Mouse (Mus musculus): ENCODE measurements around the gene Leprot. TPM values are rescaled to one million over a fixed set of nuclear protein-coding genes. Genes with fewer than 3 reads are reported as not detected.

Leprot gene
- polyA plus RNA-seq, 1 experiment from 2014 or later: 80.5 TPM

GRCm38 (mm10) chr4:101669811-101670210, 22.3 kb downstream of the Leprot start:
- no peaks in the 10 kb centered on the region for H3K27me3 ChIP-seq
- H3K9ac ChIP-seq: no peak overlapping the region
- 86% methylated on average over 5 of the region's 5 CpGs for WGBS
- H3K9me3 ChIP-seq (replicated peaks): 0 out of 2 replicates have a peak, but pooled peaks cover 4% of the 10 kb centered on the region
- no peaks in the 10 kb centered on the region for H3K36me3 ChIP-seq
- no peak overlapping the region for H3K4me2 ChIP-seq (replicated peaks)
- no peak overlapping the region for H3K27ac ChIP-seq
- H3K4me3 ChIP-seq: no peak overlapping the region
- no peak for ATAC-seq (ENCODE audit: low FRiP score)
- no peaks in the 10 kb centered on the region for H3K4me1 ChIP-seq

- H3K4me2 ChIP-seq (replicated peaks): no peak overlapping the region
- no peak overlapping the region for H3K9ac ChIP-seq
- no peaks in the 10 kb centered on the region for H3K9me3 ChIP-seq (replicated peaks)
- H3K4me3 ChIP-seq: no peak overlapping the region
- H3K27ac ChIP-seq: no peak overlapping the region
- H3K36me3 ChIP-seq: no peaks in the 10 kb centered on the region
- H3K4me1 ChIP-seq: no peaks in the 10 kb centered on the region
- no peak for ATAC-seq (ENCODE audit: low FRiP score)
- WGBS: 80% methylated on average over 5 of the region's 5 CpGs
- no peaks in the 10 kb centered on the region for H3K27me3 ChIP-seq
Observed at GRCm38 (mm10) chr4:101674790-101675189, 27.3 kb downstream of the Leprot start.

DNA sequence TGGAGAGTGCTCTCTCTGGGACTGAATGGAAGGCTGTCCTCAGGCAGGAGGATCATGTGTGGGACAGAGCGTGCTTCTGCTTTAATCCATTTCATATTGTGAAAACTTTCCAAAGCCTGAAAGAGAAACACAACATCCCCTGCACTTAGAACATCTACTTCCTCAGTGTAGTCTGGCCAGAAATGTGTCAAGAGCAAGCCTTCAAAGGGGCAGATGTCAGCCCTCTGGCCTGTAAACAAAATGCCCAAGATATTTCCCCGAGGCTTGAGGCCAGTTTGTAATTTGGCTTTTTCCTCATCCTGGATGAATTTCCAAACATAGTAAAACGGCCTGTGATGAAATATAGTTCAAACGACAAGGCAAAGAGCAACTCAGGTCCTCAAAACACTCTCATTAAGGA, 28.2 kb downstream of the Leprot start:
- H3K4me2 ChIP-seq (replicated peaks): no peak overlapping the region
- H3K9me3 ChIP-seq (replicated peaks): no peaks in the 10 kb centered on the region
- WGBS: 78% methylated on average over 4 of the region's 4 CpGs
- no peaks in the 10 kb centered on the region for H3K4me1 ChIP-seq
- no peak overlapping the region for H3K4me3 ChIP-seq
- H3K27ac ChIP-seq: no peak overlapping the region
- H3K36me3 ChIP-seq: no peaks in the 10 kb centered on the region
- H3K27me3 ChIP-seq: no peaks in the 10 kb centered on the region
- no peak for ATAC-seq (ENCODE audit: low FRiP score)
- no peak overlapping the region for H3K9ac ChIP-seq

DNA sequence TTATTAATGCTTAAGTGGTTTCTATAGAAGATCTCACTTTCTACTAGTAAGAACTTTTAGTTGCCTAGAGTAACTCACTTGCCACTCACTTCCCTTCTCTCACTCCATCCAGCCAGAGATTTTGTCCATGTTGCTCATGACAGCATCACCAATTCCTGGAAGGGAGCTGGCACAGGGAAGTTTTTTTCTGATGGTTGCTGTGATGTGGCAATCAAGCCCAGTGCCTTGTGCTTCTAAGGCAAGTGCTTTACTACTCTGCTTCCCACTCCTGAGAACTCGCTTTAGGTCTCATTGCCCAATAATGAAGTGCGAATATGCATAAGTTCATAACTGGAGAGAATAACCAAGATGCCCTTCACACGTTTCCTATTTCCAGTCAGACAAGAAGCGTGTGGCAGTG, 35.1 kb downstream of the Leprot start:
- Histone ChIP-seq H3K4me1 (no peaks in the 10 kb centered on the region), H3K27ac (no peak overlapping the region), H3K4me2 (replicated peaks) (no peak overlapping the region), H3K9me3 (replicated peaks) (no peaks in the 10 kb centered on the region), H3K36me3 (no peaks in the 10 kb centered on the region), H3K27me3 (no peaks in the 10 kb centered on the region), H3K9ac (no peak overlapping the region), H3K4me3 (no peak overlapping the region)
- ATAC-seq (ENCODE audit: low FRiP score): no peak
- WGBS: 92% methylated on average over 4 of the region's 4 CpGs

- Histone ChIP-seq H3K36me3 (no peaks in the 10 kb centered on the region), H3K4me1 (no peaks in the 10 kb centered on the region), H3K9me3 (replicated peaks) (no peaks in the 10 kb centered on the region), H3K4me2 (replicated peaks) (no peak overlapping the region), H3K27ac (no peak overlapping the region), H3K27me3 (no peaks in the 10 kb centered on the region), H3K4me3 (no peak overlapping the region), H3K9ac (no peak overlapping the region)
- WGBS: 87% methylated on average over 3 of the region's 3 CpGs
- no peak for ATAC-seq (ENCODE audit: low FRiP score)
Observed at GRCm38 (mm10) chr4:101683086-101683485, 35.6 kb downstream of the Leprot start.

DNA sequence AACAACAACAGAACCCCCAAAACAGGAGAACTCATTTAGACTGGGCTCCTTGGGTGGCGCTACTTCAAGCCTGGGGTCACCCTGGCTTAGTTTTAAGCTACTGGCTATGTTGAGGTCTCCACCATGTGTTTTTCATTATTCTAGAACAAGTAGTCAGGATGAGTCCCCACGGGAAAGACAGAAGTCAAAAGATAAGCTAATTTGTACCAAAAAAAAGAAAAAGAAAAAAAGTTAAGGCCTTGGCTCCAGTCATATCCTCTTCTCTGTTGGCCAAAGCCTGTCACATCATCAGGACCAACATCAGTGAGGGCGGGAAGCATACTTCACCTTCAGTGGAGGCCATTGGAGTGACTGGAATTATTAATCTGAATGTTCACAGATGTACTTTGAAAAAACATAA, 37.3 kb downstream of the Leprot start:
- H3K4me2 ChIP-seq (replicated peaks): no peak overlapping the region
- no peak overlapping the region for H3K27ac ChIP-seq
- H3K27me3 ChIP-seq: no peaks in the 10 kb centered on the region
- WGBS: 78% methylated on average over 3 of the region's 3 CpGs
- H3K36me3 ChIP-seq: no peaks in the 10 kb centered on the region
- no peak overlapping the region for H3K9ac ChIP-seq
- H3K4me3 ChIP-seq: no peak overlapping the region
- no peak for ATAC-seq (ENCODE audit: low FRiP score)
- no peaks in the 10 kb centered on the region for H3K9me3 ChIP-seq (replicated peaks)
- H3K4me1 ChIP-seq: no peaks in the 10 kb centered on the region

GRCm38 (mm10) chr4:101686227-101686810, 38.8 kb downstream of the Leprot start:
- no peaks in the 10 kb centered on the region for H3K4me1 ChIP-seq
- no peaks in the 10 kb centered on the region for H3K36me3 ChIP-seq
- no peak overlapping the region for H3K4me3 ChIP-seq
- H3K27ac ChIP-seq: no peak overlapping the region
- H3K4me2 ChIP-seq (replicated peaks): no peak overlapping the region
- no peaks in the 10 kb centered on the region for H3K27me3 ChIP-seq
- H3K9me3 ChIP-seq (replicated peaks): no peaks in the 10 kb centered on the region
- WGBS: 83% methylated on average over 13 of the region's 13 CpGs
- no peak overlapping the region for H3K9ac ChIP-seq
- ATAC-seq (ENCODE audit: low FRiP score): no peak

DNA sequence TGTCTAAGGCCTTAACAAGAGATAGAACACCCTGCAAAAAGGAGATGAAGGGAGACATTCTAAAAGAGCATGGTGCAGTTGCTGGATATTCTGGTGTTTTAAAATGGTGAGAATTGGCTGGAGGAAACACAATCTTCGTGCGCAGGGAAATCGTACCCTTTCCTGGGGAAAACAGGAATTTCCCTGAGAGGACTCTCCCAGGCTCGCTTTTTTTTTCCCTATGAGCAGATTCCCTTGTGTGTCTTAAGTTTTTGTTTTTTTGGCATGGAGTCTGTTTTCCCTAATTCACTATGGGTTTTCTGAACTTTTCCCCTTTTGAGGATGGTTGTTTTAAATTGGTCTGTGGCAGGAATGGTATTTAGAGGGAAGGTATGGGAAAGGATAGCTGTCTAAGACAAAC, 41.7 kb downstream of the Leprot start:
- no peak for ATAC-seq (ENCODE audit: low FRiP score)
- no peak overlapping the region for H3K9ac ChIP-seq
- no peaks in the 10 kb centered on the region for H3K9me3 ChIP-seq (replicated peaks)
- 89% methylated on average over 4 of the region's 4 CpGs for WGBS
- no peak overlapping the region for H3K27ac ChIP-seq
- no peaks in the 10 kb centered on the region for H3K4me1 ChIP-seq
- H3K4me3 ChIP-seq: no peak overlapping the region
- no peaks in the 10 kb centered on the region for H3K27me3 ChIP-seq
- no peaks in the 10 kb centered on the region for H3K36me3 ChIP-seq
- H3K4me2 ChIP-seq (replicated peaks): no peak overlapping the region

GRCm38 (mm10) chr4:101689645-101690044, 42.1 kb downstream of the Leprot start:
- H3K4me1 ChIP-seq: no peaks in the 10 kb centered on the region
- H3K4me2 ChIP-seq (replicated peaks): no peak overlapping the region
- no peaks in the 10 kb centered on the region for H3K36me3 ChIP-seq
- H3K27ac ChIP-seq: no peak overlapping the region
- no peak overlapping the region for H3K9ac ChIP-seq
- no peak overlapping the region for H3K4me3 ChIP-seq
- no peaks in the 10 kb centered on the region for H3K9me3 ChIP-seq (replicated peaks)
- no peaks in the 10 kb centered on the region for H3K27me3 ChIP-seq
- no peak for ATAC-seq (ENCODE audit: low FRiP score)
- WGBS: 83% methylated on average over 5 of the region's 5 CpGs

GRCm38 (mm10) chr4:101692892-101693291, 45.4 kb downstream of the Leprot start:
- ATAC-seq (ENCODE audit: low FRiP score): no peak
- no peaks in the 10 kb centered on the region for H3K27me3 ChIP-seq
- H3K36me3 ChIP-seq: no peaks in the 10 kb centered on the region
- no peak overlapping the region for H3K9ac ChIP-seq
- H3K4me2 ChIP-seq (replicated peaks): no peak overlapping the region
- no peaks in the 10 kb centered on the region for H3K4me1 ChIP-seq
- H3K9me3 ChIP-seq (replicated peaks): no peaks in the 10 kb centered on the region
- WGBS: 78% methylated on average over 4 of the region's 4 CpGs
- H3K4me3 ChIP-seq: no peak overlapping the region
- no peak overlapping the region for H3K27ac ChIP-seq

DNA sequence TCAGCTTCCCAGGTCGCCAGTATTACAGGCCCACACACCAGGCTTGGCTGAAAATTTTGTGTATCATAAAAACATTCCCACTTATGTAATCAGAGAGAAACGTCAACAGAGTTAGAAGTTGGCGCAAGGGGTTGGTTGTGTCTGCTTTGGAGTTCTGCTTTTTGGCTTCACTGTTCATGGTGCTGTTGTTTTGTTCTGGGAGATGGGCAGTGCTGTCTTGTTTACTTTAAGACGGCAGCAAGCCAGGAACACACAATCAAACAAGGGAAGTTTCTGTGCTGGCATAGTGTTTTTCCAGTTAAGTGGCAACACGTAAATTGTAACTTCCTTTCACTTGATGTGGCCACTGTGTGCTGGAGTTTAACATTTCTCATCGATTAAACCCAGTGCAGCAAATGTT, 47.0 kb downstream of the Leprot start:
- H3K9me3 ChIP-seq (replicated peaks): no peaks in the 10 kb centered on the region
- H3K4me1 ChIP-seq: no peaks in the 10 kb centered on the region
- H3K27ac ChIP-seq: no peak overlapping the region
- WGBS: 79% methylated on average over 6 of the region's 6 CpGs
- H3K9ac ChIP-seq: no peak overlapping the region
- H3K27me3 ChIP-seq: no peaks in the 10 kb centered on the region
- no peak for ATAC-seq (ENCODE audit: low FRiP score)
- H3K4me2 ChIP-seq (replicated peaks): no peak overlapping the region
- H3K36me3 ChIP-seq: no peaks in the 10 kb centered on the region
- H3K4me3 ChIP-seq: no peak overlapping the region

- Histone ChIP-seq H3K4me3 (no peak overlapping the region), H3K4me1 (no peaks in the 10 kb centered on the region), H3K27ac (no peak overlapping the region), H3K27me3 (no peaks in the 10 kb centered on the region), H3K9ac (no peak overlapping the region), H3K4me2 (replicated peaks) (no peak overlapping the region), H3K36me3 (no peaks in the 10 kb centered on the region), H3K9me3 (replicated peaks) (no peaks in the 10 kb centered on the region)
- WGBS: 82% methylated on average over 3 of the region's 3 CpGs
- no peak for ATAC-seq (ENCODE audit: low FRiP score)
Observed at GRCm38 (mm10) chr4:101697236-101697635, 49.7 kb downstream of the Leprot start.

GRCm38 (mm10) chr4:101699423-101699822, 51.9 kb downstream of the Leprot start:
- Histone ChIP-seq H3K27ac (no peak overlapping the region), H3K27me3 (no peaks in the 10 kb centered on the region), H3K9me3 (replicated peaks) (no peaks in the 10 kb centered on the region), H3K4me2 (replicated peaks) (no peak overlapping the region), H3K36me3 (no peaks in the 10 kb centered on the region), H3K4me1 (no peaks in the 10 kb centered on the region), H3K9ac (no peak overlapping the region), H3K4me3 (no peak overlapping the region)
- WGBS: 87% methylated on average over 1 of the region's 1 CpGs
- no peak for ATAC-seq (ENCODE audit: low FRiP score)

Data from hindbrain, embryonic 12.5 days (tissue).